Mouse (Mus musculus) erythroblast, embryonic 14.5 days (primary cell): ENCODE results near the gene Gna15.

Source experiments
- GATA1 ChIP-seq: IDR thresholded peaks from 2 replicates; pipeline ENCODE4 v1.6.1; 2012; ENCODE audit warnings: low read length, inconsistent platforms, mixed read lengths
- TAL1 ChIP-seq: IDR thresholded peaks from 3 replicates; pipeline ENCODE4 v1.6.1; 2012; ENCODE audit warnings: low read length, inconsistent platforms, mixed read lengths

DNA sequence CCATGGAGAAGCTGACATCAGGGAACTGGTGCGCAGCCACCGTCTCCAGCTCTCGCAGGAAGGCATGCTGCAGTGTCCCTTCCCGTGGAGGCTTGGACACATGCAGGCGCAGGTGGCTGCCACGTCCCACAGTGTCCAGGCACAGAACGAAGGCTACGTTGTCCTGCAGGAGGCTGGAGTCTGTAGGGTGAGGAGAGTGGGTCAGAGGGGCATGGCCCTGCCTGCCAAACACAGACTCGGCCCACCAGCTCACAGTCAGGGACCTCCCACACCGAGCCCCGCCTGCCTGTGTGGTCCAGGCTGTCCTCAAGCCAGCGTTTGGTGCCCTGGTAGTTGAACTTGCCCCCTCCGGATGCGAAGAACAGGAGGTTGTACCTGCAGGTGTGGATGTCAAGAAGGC is 34.1 kb downstream of the Gna15 start:
- TF ChIP-seq GATA1: no peak
- TF ChIP-seq TAL1: no peak
